Mouse (Mus musculus) liver, adult 2 months (tissue): ENCODE measurements around the gene Eif3b. TPM values are rescaled to one million over a fixed set of nuclear protein-coding genes. Genes with fewer than 3 reads are reported as not detected.

Experiments used
- DNase-seq: peaks from one replicate; pipeline ENCODE4 v3.0.0-alpha.2; 2011; ENCODE audit warnings: low read depth, low spot score; ENCODE audit errors: extremely low read depth
- H3K27ac ChIP-seq: fragments of 200-500 bp; replicated peaks from 2 replicates; pipeline ENCODE4 v1.5.1; 2012; ENCODE audit warnings: low read depth, mild to moderate bottlenecking, control low read depth, inconsistent platforms, low read length; ENCODE audit not compliant: insufficient read depth
- H3K27me3 ChIP-seq: fragments of 200-500 bp; 2 replicates; pipeline ENCODE4 v1.6.1; 2012; ENCODE audit warnings: mild to moderate bottlenecking, moderate library complexity, low read length, inconsistent platforms; ENCODE audit not compliant: control insufficient read depth, insufficient read depth
- H3K36me3 ChIP-seq: fragments of 200-500 bp; 2 replicates; pipeline ENCODE4 v1.6.1; 2012; ENCODE audit warnings: low read length, inconsistent platforms; ENCODE audit not compliant: control insufficient read depth, insufficient read depth
- H3K4me1 ChIP-seq: fragments of 200-500 bp; 2 replicates; pipeline ENCODE4 v1.6.1; 2011; ENCODE audit warnings: low read length; ENCODE audit not compliant: control insufficient read depth, insufficient read depth
- H3K4me3 ChIP-seq: fragments of 200-500 bp; 2 replicates; pipeline ENCODE4 v1.5.1; 2011; ENCODE audit warnings: low read depth, mild to moderate bottlenecking, control low read depth, low read length, moderate library complexity; ENCODE audit not compliant: insufficient read depth
- H3K79me2 ChIP-seq: fragments of 200-500 bp; 2 replicates; pipeline ENCODE4 v1.6.1; 2012; ENCODE audit warnings: inconsistent platforms, mild to moderate bottlenecking, low read length, moderate library complexity; ENCODE audit not compliant: control insufficient read depth, insufficient read depth
- H3K9ac ChIP-seq: fragments of 200-500 bp; 2 replicates; pipeline ENCODE4 v1.6.1; 2012; ENCODE audit warnings: low read depth, mild to moderate bottlenecking, control low read depth, inconsistent platforms, low read length
- CTCF ChIP-seq: fragments of 200-500 bp; IDR thresholded peaks from 2 replicates; pipeline ENCODE4 v1.5.1; 2011; ENCODE audit warnings: low read depth, low read length, control low read depth
- POLR2A ChIP-seq: fragments of 200-500 bp; IDR thresholded peaks from 2 replicates; pipeline ENCODE4 v1.6.1; 2011; ENCODE audit warnings: low read length, control low read depth; ENCODE audit not compliant: insufficient read depth; ENCODE audit errors: extremely low read depth
- WGBS: fragments of 180-500 bp; shearing (Covaris S2); methylation state at CpG from one replicate; pipeline ENCODE4 v1.1.7; 2018; 5-methylcytosine and 5-hydroxymethylcytosine counted together
- polyA plus RNA-seq: library from polyadenylated mRNA; depleted of rRNA; stranded (reverse); fragments of >200 nt; gene quantifications from 2 replicates; pipeline ENCODE4 v1.2.3, GENCODE M21; 2012; rRNA removed
- total RNA-seq: library from RNA; depleted of rRNA; stranded (reverse); fragments of >200 nt; gene quantifications from 2 replicates; pipeline ENCODE4 v1.2.3, GENCODE M21; 2014; rRNA removed

Gene Eif3b
- total and polyA plus RNA-seq, 2 experiments: 37.9 to 64.8 TPM

- Histone ChIP-seq H3K4me1 (no peaks in the 10 kb centered on the region), H3K36me3 (no peaks in the 10 kb centered on the region), H3K27me3 (no peaks in the 10 kb centered on the region), H3K9ac (no peak overlapping the region), H3K27ac (no peak overlapping the region), H3K4me3 (no peak overlapping the region), H3K79me2 (no peaks in the 10 kb centered on the region)
- no peak for DNase-seq
- no peak for TF ChIP-seq POLR2A
- TF ChIP-seq CTCF: no peak
- 83% methylated on average over 2 of the region's 2 CpGs for WGBS
Measured at GRCm38 (mm10) chr5:140464943-140465342, 45.8 kb downstream of the Eif3b start.

DNA sequence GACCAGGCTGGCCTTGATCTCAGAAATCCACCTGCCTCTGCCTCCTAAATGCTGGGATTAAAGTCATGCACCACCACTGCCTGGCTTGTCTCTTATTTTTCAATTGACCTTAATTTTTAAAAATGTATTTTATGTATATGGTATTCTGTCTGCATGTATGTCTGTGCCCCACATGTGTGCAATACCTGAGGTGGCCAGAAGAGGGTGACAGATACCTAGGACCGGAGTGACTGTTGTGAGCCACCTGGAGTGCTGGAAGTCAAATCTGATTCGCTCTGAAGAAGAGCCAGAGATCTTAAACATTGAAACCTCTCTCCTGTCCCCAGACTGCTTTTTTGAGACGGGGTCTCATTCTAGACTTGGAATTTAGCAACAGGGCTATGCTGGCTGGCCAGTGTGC is 53.2 kb downstream of the Eif3b start:
- H3K79me2 ChIP-seq: no peaks in the 10 kb centered on the region
- no peak overlapping the region for H3K27ac ChIP-seq
- no peaks in the 10 kb centered on the region for H3K36me3 ChIP-seq
- peak; percentile 32; the same call in 1 of the 2 replicates for TF ChIP-seq CTCF
- TF ChIP-seq POLR2A: no peak
- H3K4me1 ChIP-seq: no peaks in the 10 kb centered on the region
- H3K27me3 ChIP-seq: no peaks in the 10 kb centered on the region
- H3K9ac ChIP-seq: no peak overlapping the region
- DNase-seq: peak; percentile 5
- WGBS: 77% methylated on average over 3 of the region's 3 CpGs
- no peak overlapping the region for H3K4me3 ChIP-seq

DNA sequence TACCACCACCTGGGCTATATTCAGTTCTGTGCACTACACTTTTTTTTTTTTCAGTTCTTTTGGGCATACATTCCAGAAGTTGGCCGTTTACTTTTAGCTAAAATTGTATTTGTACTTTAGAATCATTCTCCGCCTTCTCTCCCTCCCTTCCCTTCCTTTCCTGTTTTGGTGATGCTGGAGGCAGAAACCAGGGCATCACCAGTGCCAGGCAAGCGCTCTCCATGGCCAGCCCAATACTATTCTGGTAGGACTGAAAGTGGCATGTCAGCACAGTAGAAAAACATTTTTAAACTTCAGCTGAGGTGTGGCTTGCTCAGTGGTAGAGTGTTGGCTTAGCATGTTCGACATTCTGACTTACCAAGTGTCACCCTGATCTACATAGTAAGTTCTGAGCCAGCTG is 62.3 kb downstream of the Eif3b start:
- Histone ChIP-seq H3K4me3 (no peak overlapping the region), H3K27me3 (no peaks in the 10 kb centered on the region), H3K36me3 (no peaks in the 10 kb centered on the region), H3K9ac (no peak overlapping the region), H3K4me1 (no peaks in the 10 kb centered on the region), H3K79me2 (no peaks in the 10 kb centered on the region), H3K27ac (no peak overlapping the region)
- TF ChIP-seq CTCF (no peak), POLR2A (no peak)
- DNase-seq: no peak
- 70% methylated on average over 4 of the region's 4 CpGs for WGBS

DNA sequence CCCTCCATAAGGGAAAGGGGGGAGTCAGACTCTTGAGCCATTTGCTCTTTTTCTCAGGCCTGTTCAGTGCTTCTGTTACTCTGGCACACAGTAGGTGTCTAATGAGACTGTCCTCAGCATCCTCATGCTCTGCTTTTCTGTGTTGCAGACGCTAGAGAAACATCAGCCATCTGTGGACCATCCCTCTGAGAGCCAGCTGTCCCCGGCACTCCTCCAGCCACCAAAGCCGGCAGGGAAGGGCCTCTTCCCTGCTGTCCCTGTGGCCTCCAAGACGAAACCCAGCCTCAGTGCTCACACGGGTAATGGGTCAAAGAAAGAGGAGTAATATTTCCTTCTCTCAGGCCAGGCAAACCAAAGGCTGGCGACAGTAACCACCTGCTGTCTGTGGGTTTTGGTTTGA is 72.0 kb downstream of the Eif3b start:
- TF ChIP-seq CTCF (no peak), POLR2A (no peak)

DNA sequence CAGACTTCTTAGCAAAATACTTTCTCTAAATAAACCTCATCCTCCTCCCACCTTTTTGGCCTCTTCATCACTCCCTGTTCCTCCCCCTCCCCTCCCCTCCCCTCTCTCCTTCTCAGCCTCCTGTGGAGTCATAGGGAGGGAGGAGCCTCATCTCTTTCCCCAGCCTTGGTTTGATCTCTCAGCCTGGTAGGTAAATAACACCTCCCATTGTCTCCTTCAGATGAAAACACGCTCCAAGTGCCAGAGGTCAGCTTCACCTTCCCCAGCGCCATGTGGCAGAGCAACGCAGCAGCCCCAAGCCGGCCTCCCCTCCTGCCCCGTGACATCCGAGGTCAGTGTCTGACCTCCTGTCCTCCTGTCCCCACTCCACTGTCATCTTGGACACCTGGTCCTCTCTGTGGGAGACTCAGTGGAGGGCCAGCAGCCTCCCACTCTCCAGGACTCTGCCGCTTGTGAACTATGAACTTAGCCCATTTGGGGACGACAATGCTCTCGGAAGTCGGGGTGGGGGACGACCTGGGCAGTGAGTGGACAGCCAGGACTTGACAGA is 73.6 kb downstream of the Eif3b start:
- Histone ChIP-seq H3K4me3 (no peak overlapping the region), H3K9ac (no peak overlapping the region), H3K79me2 (no peaks in the 10 kb centered on the region), H3K36me3 (no peaks in the 10 kb centered on the region), H3K4me1 (no peaks in the 10 kb centered on the region), H3K27ac (no peak overlapping the region), H3K27me3 (no peaks in the 10 kb centered on the region)
- TF ChIP-seq CTCF (no peak), POLR2A (no peak)
- no peak for DNase-seq
- 10% methylated on average over 11 of the region's 11 CpGs for WGBS

More for the DNA sequence above, 72.0 kb downstream of the Eif3b start:
- Histone ChIP-seq H3K9ac (no peak overlapping the region), H3K4me1 (no peaks in the 10 kb centered on the region), H3K36me3 (no peaks in the 10 kb centered on the region), H3K4me3 (no peak overlapping the region), H3K27me3 (no peaks in the 10 kb centered on the region), H3K27ac (no peak overlapping the region), H3K79me2 (no peaks in the 10 kb centered on the region)
- DNase-seq: no peak
- WGBS: 86% methylated on average over 6 of the region's 6 CpGs

Other genes with a start within 250 kb of the Eif3b start
- gene Mad1l1, start 97.8 kb upstream of the Eif3b start, total RNA-seq: 6.4 and 6.7 TPM in 2 replicates
- gene Mad1l1, start 97.8 kb upstream of the Eif3b start, polyA plus RNA-seq: 13.0 and 14.4 TPM in 2 replicates
- 20.7 and 25.3 TPM in 2 replicates for gene Nudt1, start 97.7 kb upstream of the Eif3b start, total RNA-seq
- 15.8 and 20.2 TPM in 2 replicates for gene Nudt1, start 97.7 kb upstream of the Eif3b start, polyA plus RNA-seq
- 6.8 and 8.0 TPM in 2 replicates for gene Mrm2, start 87.4 kb upstream of the Eif3b start, total RNA-seq
- gene Mrm2, start 87.4 kb upstream of the Eif3b start, polyA plus RNA-seq: 8.4 and 8.9 TPM in 2 replicates
- gene Snx8, start 30.1 kb upstream of the Eif3b start, total RNA-seq: 12.5 and 14.0 TPM in 2 replicates
- gene Snx8, start 30.1 kb upstream of the Eif3b start, polyA plus RNA-seq: 10.2 and 11.2 TPM in 2 replicates
- not detected in 2 replicates for gene Gm4869, start 26.3 kb downstream of the Eif3b start, total RNA-seq
- not detected in 2 replicates for gene Gm4869, start 26.3 kb downstream of the Eif3b start, polyA plus RNA-seq
- gene Chst12, start 86.2 kb downstream of the Eif3b start, total RNA-seq: 0.27 and 0.28 TPM in 2 replicates
- gene Chst12, start 86.2 kb downstream of the Eif3b start, polyA plus RNA-seq: 1.1 and 1.4 TPM in 2 replicates
- not detected in 2 replicates for gene Grifin, start 145.7 kb downstream of the Eif3b start, total RNA-seq
- not detected in 2 replicates for gene Grifin, start 145.7 kb downstream of the Eif3b start, polyA plus RNA-seq
- 4.2 and 5.5 TPM in 2 replicates for gene Lfng, start 188.0 kb downstream of the Eif3b start, total RNA-seq
- 9.2 and 9.5 TPM in 2 replicates for gene Lfng, start 188.0 kb downstream of the Eif3b start, polyA plus RNA-seq
- 1.9 and 2.7 TPM in 2 replicates for gene Ttyh3, start 229.7 kb downstream of the Eif3b start, total RNA-seq
- 7.1 and 8.6 TPM in 2 replicates for gene Ttyh3, start 229.7 kb downstream of the Eif3b start, polyA plus RNA-seq